ENCODE assay signal across 18 mouse cellular contexts in the genomic region with DNA sequence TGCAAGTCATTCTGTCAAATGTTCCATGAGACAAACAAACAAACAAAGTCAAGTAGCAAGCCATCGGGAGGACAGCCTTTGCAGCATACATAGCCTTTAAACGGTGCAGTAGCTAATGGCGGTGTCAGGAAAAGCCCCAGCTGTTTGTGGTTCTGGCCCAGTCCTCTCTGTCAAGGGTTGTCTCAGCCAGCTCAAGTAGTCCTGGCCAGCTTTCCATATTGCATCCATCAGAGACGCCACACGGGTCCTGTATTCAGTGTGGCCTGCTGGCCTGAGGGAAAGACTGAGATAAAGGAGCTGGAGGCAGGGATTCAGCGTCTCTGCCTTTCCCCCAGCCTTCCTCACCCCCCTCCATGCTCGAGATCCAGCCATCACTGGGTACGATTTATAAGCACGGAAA.
DNase-seq lines count a peak whose midpoint lies in the region; ATAC-seq lines count a peak whose summit lies in the region.
"Had no signal": no experiment of that assay in that cellular context is flagged by ENCODE, and none has a peak within 500 bp of the region (broad histone marks: within the 10 kb centered on the region; RNA-seq: fewer than 3 reads in every experiment).

No protein-coding gene starts in this region.

- H3K27ac ChIP-seq in heart, embryonic 11.5 days (ENCODE audit: low read depth, low read length) = no peak overlapping the region
- H3K27ac ChIP-seq: liver, embryonic 13.5 days; neural tube, embryonic 15.5 days had no signal

- H3K27me3 ChIP-seq in heart, embryonic 11.5 days (ENCODE audit: control insufficient read depth, insufficient read depth, low read length) = peaks cover 4% of the 10 kb centered on the region
- H3K27me3 ChIP-seq: liver, embryonic 13.5 days had no signal

- intact Hi-C loops in gastrocnemius, postnatal 36 days (cut with DNase I) = no loop called here

- H3K9me3 ChIP-seq in heart, embryonic 11.5 days (replicated peaks; ENCODE audit: control insufficient read depth, low read length) = no peaks in the 10 kb centered on the region
- H3K9me3 ChIP-seq: liver, embryonic 13.5 days; neural tube, embryonic 15.5 days had no signal

- H3K4me2 ChIP-seq in heart, embryonic 11.5 days = no peak overlapping the region
- H3K4me2 ChIP-seq: liver, embryonic 13.5 days; neural tube, embryonic 15.5 days had no signal

- DNase-seq in heart, adult 8-10 months (ENCODE audit: low spot score) = peak; percentile 16
- DNase-seq in heart, adult 9 months (ENCODE audit: low spot score in 2 of 2) = peak; percentile 21 to 49
- DNase-seq in kidney, postnatal 36 days = peak; percentile 1 to 5
- DNase-seq in lung, postnatal 14 days = peak; percentile 39
- DNase-seq in left cerebral cortex, adult 11 months (ENCODE audit: low spot score) = no peak
- no peak for DNase-seq in layer of hippocampus, postnatal 14 days (ENCODE audit: low spot score in 2 of 2)
- no peak for DNase-seq in gastrocnemius, postnatal 36 days
- DNase-seq: cerebellum, adult 11-12 months; gastrocnemius, postnatal 10 days; layer of hippocampus, adult 9-11 months; liver, embryonic 13.5 days; right cerebral cortex, adult 18-20 months; thymus, adult 2 months had no signal

- H3K4me3 ChIP-seq in heart, embryonic 11.5 days (ENCODE audit: low read depth, low read length) = no peak overlapping the region
- H3K4me3 ChIP-seq: liver, embryonic 13.5 days; neural tube, embryonic 15.5 days had no signal

- WGBS in heart, embryonic 11.5 days (ENCODE audit: insufficient replicate concordance) = 57% methylated on average over 9 of the region's 9 CpGs

- H3K36me3 ChIP-seq in heart, embryonic 11.5 days (ENCODE audit: control insufficient read depth, insufficient read depth, low read length) = no peaks in the 10 kb centered on the region
- H3K36me3 ChIP-seq: liver, embryonic 13.5 days; neural tube, embryonic 15.5 days had no signal

- H3K9ac ChIP-seq in heart, embryonic 11.5 days (ENCODE audit: low read depth, low read length) = no peak overlapping the region
- H3K9ac ChIP-seq: liver, embryonic 13.5 days; neural tube, embryonic 15.5 days had no signal

- H3K4me1 ChIP-seq in heart, embryonic 11.5 days (ENCODE audit: control insufficient read depth, insufficient read depth, low read length) = no peaks in the 10 kb centered on the region
- H3K4me1 ChIP-seq: liver, embryonic 13.5 days; neural tube, embryonic 15.5 days had no signal

- ATAC-seq in heart, embryonic 11.5 days (replicated peaks; ENCODE audit: insufficient number of reproducible peaks, low FRiP score, low TSS enrichment) = no peak
- ATAC-seq: forebrain, embryonic 14.5 days; inflammation-experienced regulatory T-cells, adult 6 months; Patski had no signal

Comparison
In these comparisons a context has a peak if more than half of its experiments do, and no peak if none do; other contexts are left out.
1. DNase-seq: peak in heart, adult 8-10 months (single experiment), heart, adult 9 months (2 of 2), kidney, postnatal 36 days (2 of 2) and lung, postnatal 14 days (single experiment); none in left cerebral cortex, adult 11 months (single experiment), layer of hippocampus, postnatal 14 days (0 of 2) and gastrocnemius, postnatal 36 days (0 of 2).